Mouse (Mus musculus): ENCODE data around the gene B3gnt4. TPM values are rescaled to one million over a fixed set of nuclear protein-coding genes. Genes with fewer than 3 reads are reported as not detected.
"Not testable (repeated sequence)": the region's sequence is repeated elsewhere in the genome, so short reads cannot be mapped to it uniquely, and the experiment has no call there.

B3gnt4 gene
- polyA plus RNA-seq, 1 experiment from 2014 or later = 0.23 TPM

GRCm38 (mm10) chr5:123507936-123508723 is 2.1 kb upstream of the B3gnt4 start:
- H3K4me1 ChIP-seq (replicated peaks) = peaks cover 15% of the 10 kb centered on the region
- no peaks in the 10 kb centered on the region for H3K9me3 ChIP-seq (replicated peaks)
- H3K27ac ChIP-seq = no peak overlapping the region
- 1% methylated on average over 59 of the region's 59 CpGs for WGBS
- peaks cover 4% of the 10 kb centered on the region; the same call in 1 of the 2 replicates for H3K36me3 ChIP-seq
- peak overlapping the region; percentile 43 for H3K9ac ChIP-seq
- peak; percentile 84 for ATAC-seq (replicated peaks; ENCODE audit: insufficient number of reproducible peaks, insufficient read depth, low FRiP score, low read depth)
- peak overlapping the region; percentile 82 for H3K4me2 ChIP-seq
- peaks cover 47% of the 10 kb centered on the region for H3K27me3 ChIP-seq
- H3K4me3 ChIP-seq = peak overlapping the region; percentile 62

DNA sequence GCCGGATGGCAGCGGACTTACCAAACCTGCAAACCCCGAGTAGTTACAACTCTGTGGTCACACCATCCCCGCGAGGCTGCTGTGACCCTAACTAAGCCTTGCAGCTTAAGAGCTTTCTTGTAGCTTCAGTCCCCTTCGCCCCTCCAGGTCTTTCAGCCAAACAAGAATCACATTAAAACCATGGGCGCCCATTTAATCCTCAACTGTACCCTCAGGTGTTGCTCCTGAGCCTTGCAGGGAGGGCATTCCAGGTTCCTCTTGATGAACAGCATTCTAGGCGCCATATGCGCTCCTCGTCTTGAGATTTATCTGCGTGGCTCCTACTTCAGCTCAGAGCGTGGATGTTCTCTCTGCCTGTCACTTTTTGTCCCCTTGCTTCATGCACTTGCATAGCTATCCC is 1.3 kb upstream of the B3gnt4 start:
- Histone ChIP-seq H3K9ac (peak overlapping the region; percentile 43), H3K4me1 (replicated peaks) (peaks cover 15% of the 10 kb centered on the region), H3K9me3 (replicated peaks) (no peaks in the 10 kb centered on the region), H3K4me3 (peak overlapping the region; percentile 62), H3K4me2 (peak overlapping the region; percentile 82), H3K36me3 (peaks cover 4% of the 10 kb centered on the region; the same call in 1 of the 2 replicates), H3K27me3 (peaks cover 47% of the 10 kb centered on the region), H3K27ac (no peak overlapping the region)
- no peak for ATAC-seq (replicated peaks; ENCODE audit: insufficient number of reproducible peaks, insufficient read depth, low FRiP score, low read depth)
- 8% methylated on average over 12 of the region's 12 CpGs for WGBS

- not testable (repeated sequence) for H3K4me3 ChIP-seq; H3K9me3 ChIP-seq (replicated peaks); H3K4me2 ChIP-seq; H3K27ac ChIP-seq; ATAC-seq (replicated peaks; ENCODE audit: insufficient number of reproducible peaks, insufficient read depth, low FRiP score, low read depth); H3K9ac ChIP-seq
- H3K36me3 ChIP-seq = peaks cover 11% of the 10 kb centered on the region
- H3K27me3 ChIP-seq = peaks cover 36% of the 10 kb centered on the region
- peaks cover 15% of the 10 kb centered on the region for H3K4me1 ChIP-seq (replicated peaks)
- whole genome bisulfite sequencing = 78% methylated on average over 3 of the region's 3 CpGs
Observed at GRCm38 (mm10) chr5:123511426-123511825, 1.2 kb downstream of the B3gnt4 start.

DNA sequence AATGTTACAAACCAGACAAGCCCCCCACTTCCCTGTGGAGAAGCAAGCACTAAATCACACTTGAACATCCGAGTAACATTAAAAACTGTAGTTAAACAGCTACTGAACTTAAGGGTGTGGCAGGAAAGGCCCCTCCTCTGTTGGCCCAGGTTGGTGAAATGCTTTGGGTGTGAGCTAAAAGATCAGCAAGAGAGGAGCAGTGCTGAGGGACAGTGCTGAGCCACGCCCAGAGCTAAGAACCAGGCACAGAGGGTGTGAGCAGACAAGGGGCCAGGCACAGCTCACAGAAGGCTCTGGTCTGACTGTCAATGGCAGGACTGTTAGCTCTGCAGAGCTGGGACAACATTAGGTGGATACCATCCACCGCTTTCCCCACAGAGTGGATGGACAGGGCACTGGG is 1.8 kb downstream of the B3gnt4 start:
- peaks cover 15% of the 10 kb centered on the region for H3K4me1 ChIP-seq (replicated peaks)
- no peaks in the 10 kb centered on the region for H3K9me3 ChIP-seq (replicated peaks)
- no peak overlapping the region for H3K9ac ChIP-seq
- no peak overlapping the region for H3K4me3 ChIP-seq
- 71% methylated on average over 3 of the region's 3 CpGs for WGBS
- H3K36me3 ChIP-seq = peaks cover 18% of the 10 kb centered on the region
- no peak overlapping the region for H3K4me2 ChIP-seq
- H3K27ac ChIP-seq = no peak overlapping the region
- no peak for ATAC-seq (replicated peaks; ENCODE audit: insufficient number of reproducible peaks, insufficient read depth, low FRiP score, low read depth)
- peaks cover 31% of the 10 kb centered on the region for H3K27me3 ChIP-seq

- ATAC-seq (replicated peaks; ENCODE audit: insufficient number of reproducible peaks, insufficient read depth, low FRiP score, low read depth) = no peak
- Histone ChIP-seq H3K27me3 (peaks cover 4% of the 10 kb centered on the region; the same call in 1 of the 2 replicates), H3K36me3 (peaks cover 39% of the 10 kb centered on the region), H3K27ac (no peak overlapping the region), H3K4me1 (replicated peaks) (no peaks in the 10 kb centered on the region), H3K4me3 (no peak overlapping the region), H3K4me2 (no peak overlapping the region), H3K9ac (no peak overlapping the region), H3K9me3 (replicated peaks) (no peaks in the 10 kb centered on the region)
- 89% methylated on average over 5 of the region's 5 CpGs for whole genome bisulfite sequencing
Observed at GRCm38 (mm10) chr5:123514871-123515270, 4.6 kb downstream of the B3gnt4 start.

- Histone ChIP-seq H3K9me3 (replicated peaks) (no peaks in the 10 kb centered on the region), H3K4me1 (replicated peaks) (peaks cover 15% of the 10 kb centered on the region), H3K4me3 (no peak overlapping the region), H3K36me3 (peaks cover 35% of the 10 kb centered on the region), H3K27me3 (no peaks in the 10 kb centered on the region), H3K4me2 (no peak overlapping the region), H3K9ac (no peak overlapping the region), H3K27ac (no peak overlapping the region)
- ATAC-seq (replicated peaks; ENCODE audit: insufficient number of reproducible peaks, insufficient read depth, low FRiP score, low read depth) = no peak
- 86% methylated on average over 9 of the region's 9 CpGs for WGBS
Observed at GRCm38 (mm10) chr5:123520666-123521065, 10.4 kb downstream of the B3gnt4 start.

DNA sequence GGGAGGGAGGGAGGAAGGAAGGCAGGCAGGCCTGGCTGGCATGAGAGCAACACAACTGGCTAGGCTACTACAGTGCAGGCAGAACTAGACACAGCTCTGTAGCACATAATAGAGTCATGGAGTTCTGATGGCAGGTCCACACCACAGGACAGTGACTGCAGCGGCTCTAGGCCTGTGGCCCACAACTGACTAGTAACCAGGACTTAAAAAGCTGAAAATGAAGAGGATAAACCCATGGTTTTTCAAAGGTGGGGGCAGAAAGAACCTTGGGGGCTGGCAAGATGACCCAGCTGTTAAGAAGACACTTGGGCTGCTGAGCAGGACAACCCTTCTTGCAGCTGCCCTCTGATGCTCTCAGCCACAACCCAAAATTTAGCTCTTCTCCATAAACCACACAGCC is 11.4 kb downstream of the B3gnt4 start:
- Histone ChIP-seq H3K27me3 (no peaks in the 10 kb centered on the region), H3K9ac (no peak overlapping the region), H3K9me3 (replicated peaks) (no peaks in the 10 kb centered on the region), H3K4me2 (no peak overlapping the region), H3K36me3 (peaks cover 26% of the 10 kb centered on the region), H3K4me1 (replicated peaks) (peaks cover 15% of the 10 kb centered on the region), H3K4me3 (no peak overlapping the region), H3K27ac (no peak overlapping the region)
- WGBS = 82% methylated on average over 1 of the region's 1 CpGs
- no peak for ATAC-seq (replicated peaks; ENCODE audit: insufficient number of reproducible peaks, insufficient read depth, low FRiP score, low read depth)

DNA sequence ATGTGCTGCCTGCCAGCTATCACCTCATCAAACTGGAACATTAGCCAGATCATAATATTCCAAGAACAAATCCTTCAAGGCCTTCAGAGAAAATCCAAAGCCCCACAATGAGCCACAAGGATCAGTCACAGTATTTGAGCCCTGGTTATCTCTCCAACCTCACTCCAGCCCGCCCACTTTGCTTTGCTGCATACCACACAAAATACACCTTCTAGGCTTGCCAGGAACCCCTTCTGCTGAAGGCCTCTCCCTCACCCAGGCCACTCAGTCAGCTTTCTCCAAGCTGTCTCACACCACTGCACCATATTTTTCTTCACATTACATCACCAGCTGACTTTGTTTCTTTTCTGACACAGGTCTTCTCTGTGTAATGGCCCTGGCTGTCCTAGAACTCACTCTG is 11.9 kb downstream of the B3gnt4 start:
- ATAC-seq (replicated peaks; ENCODE audit: insufficient number of reproducible peaks, insufficient read depth, low FRiP score, low read depth) = no peak
- H3K9ac ChIP-seq = no peak overlapping the region
- WGBS = 70% methylated on average over 1 of the region's 1 CpGs
- H3K27ac ChIP-seq = no peak overlapping the region
- H3K4me2 ChIP-seq = no peak overlapping the region
- peaks cover 22% of the 10 kb centered on the region for H3K36me3 ChIP-seq
- no peaks in the 10 kb centered on the region for H3K9me3 ChIP-seq (replicated peaks)
- peaks cover 15% of the 10 kb centered on the region for H3K4me1 ChIP-seq (replicated peaks)
- no peak overlapping the region for H3K4me3 ChIP-seq
- H3K27me3 ChIP-seq = no peaks in the 10 kb centered on the region

DNA sequence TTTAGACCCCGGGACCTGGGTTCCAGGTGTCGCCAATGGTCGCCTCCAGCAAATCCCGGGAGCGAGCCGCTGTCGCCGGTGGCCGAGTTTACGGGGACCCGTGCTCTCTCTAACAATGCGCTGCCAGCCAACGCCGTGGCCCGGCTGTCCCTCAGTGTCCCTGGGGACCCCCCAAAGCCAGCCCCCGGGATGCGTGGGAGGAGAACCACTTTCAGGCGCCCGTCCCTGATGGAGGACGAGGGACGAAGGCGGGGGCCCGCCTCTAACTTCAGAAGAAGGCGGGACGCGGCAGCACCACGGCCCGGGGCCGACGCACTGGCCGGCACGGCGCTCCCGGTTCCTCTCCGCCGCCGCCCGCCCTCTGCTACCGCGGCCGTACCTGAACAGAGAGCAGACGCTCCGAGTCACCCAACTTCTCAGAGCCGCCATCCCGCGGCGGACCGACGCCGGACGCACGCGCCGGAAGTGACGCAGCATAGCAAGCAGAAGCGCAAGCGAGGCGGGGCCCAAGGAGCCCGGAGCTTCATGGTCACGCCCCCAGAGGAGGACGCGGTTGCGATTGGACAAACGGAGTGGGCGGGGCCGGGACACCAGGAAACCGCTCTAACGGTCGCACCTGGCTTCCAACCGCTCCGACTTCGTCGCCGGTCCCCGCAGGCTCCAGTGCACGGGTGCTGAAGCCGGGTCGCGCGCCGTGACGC is 13.6 kb downstream of the B3gnt4 start, which contains the start of gene Diablo:
Gene Diablo, minus strand, starts transcription at position 485 of the 701 bp plus-strand sequence.
- Histone ChIP-seq H3K27me3 (no peaks in the 10 kb centered on the region), H3K4me3 (peak within 1 kb of the TSS; percentile 77), H3K9ac (peak within 1 kb of the TSS; percentile 81), H3K4me1 (replicated peaks) (peaks cover 15% of the 10 kb centered on the region), H3K27ac (peak within 1 kb of the TSS; percentile 61), H3K9me3 (replicated peaks) (no peaks in the 10 kb centered on the region), H3K4me2 (peak within 1 kb of the TSS; percentile 95), H3K36me3 (peaks cover 17% of the 10 kb centered on the region)
- under 1% methylated on average over 77 of the region's 82 CpGs for WGBS
- ATAC-seq (replicated peaks; ENCODE audit: insufficient number of reproducible peaks, insufficient read depth, low FRiP score, low read depth) = peak; percentile 98

- H3K4me2 ChIP-seq = peak overlapping the region; percentile 95
- peak overlapping the region; percentile 77 for H3K4me3 ChIP-seq
- H3K4me1 ChIP-seq (replicated peaks) = peaks cover 15% of the 10 kb centered on the region
- no peak overlapping the region for H3K9ac ChIP-seq
- no peak overlapping the region for H3K27ac ChIP-seq
- H3K36me3 ChIP-seq = peaks cover 18% of the 10 kb centered on the region
- 0% methylated on average over 25 of the region's 27 CpGs for WGBS
- ATAC-seq (replicated peaks; ENCODE audit: insufficient number of reproducible peaks, insufficient read depth, low FRiP score, low read depth) = peak; percentile 93
- no peaks in the 10 kb centered on the region for H3K9me3 ChIP-seq (replicated peaks)
- H3K27me3 ChIP-seq = no peaks in the 10 kb centered on the region
Observed at GRCm38 (mm10) chr5:123524393-123524750, 14.1 kb downstream of the B3gnt4 start.

- Histone ChIP-seq H3K27me3 (no peaks in the 10 kb centered on the region), H3K4me3 (peak within 1 kb of the TSS; percentile 77), H3K9ac (no peak within 1 kb of the TSS), H3K36me3 (peaks cover 23% of the 10 kb centered on the region), H3K4me1 (replicated peaks) (peaks cover 15% of the 10 kb centered on the region), H3K9me3 (replicated peaks) (no peaks in the 10 kb centered on the region), H3K27ac (no peak within 1 kb of the TSS), H3K4me2 (peak within 1 kb of the TSS; percentile 95)
- ATAC-seq (replicated peaks; ENCODE audit: insufficient number of reproducible peaks, insufficient read depth, low FRiP score, low read depth) = no peak
- 88% methylated on average over 7 of the region's 7 CpGs for WGBS
Observed at GRCm38 (mm10) chr5:123525281-123525680, 15.0 kb downstream of the B3gnt4 start, which contains the start of gene Gm49027. Gm49027 (minus strand) TSS chr5:123525488.

All from heart, embryonic 15.5 days (tissue).